Mouse (Mus musculus) lung, embryonic 16.5 days (tissue): Measurements from ENCODE around the gene Hspa1b. TPM values are rescaled to one million over a fixed set of nuclear protein-coding genes. Genes with fewer than 3 reads are reported as not detected.

ENCODE experiments used
- ATAC-seq: fragments of 200-750 bp; cut with Nextera tagmentation; 2 replicates; pipeline ENCODE4 v1.8.0; 2017; ENCODE audit warnings: low read depth, mild to moderate bottlenecking, moderate library complexity
- H3K27ac ChIP-seq: fragments of 300-500 bp; sonication (generic); 2 replicates; pipeline ENCODE4 v1.5.1; 2014; ENCODE audit warnings: mild to moderate bottlenecking, control low read depth, low read length
- H3K27me3 ChIP-seq: fragments of 300-500 bp; sonication (generic); 2 replicates; pipeline ENCODE4 v1.6.1; 2014; ENCODE audit warnings: low read depth, low read length, mixed read lengths; ENCODE audit not compliant: control insufficient read depth, insufficient read depth
- H3K36me3 ChIP-seq: fragments of 300-500 bp; sonication (generic); 2 replicates; pipeline ENCODE4 v1.6.1; 2014; ENCODE audit warnings: low read length; ENCODE audit not compliant: control insufficient read depth, insufficient read depth
- H3K4me1 ChIP-seq: fragments of 300-500 bp; sonication (generic); replicated peaks from 2 replicates; pipeline ENCODE4 v1.6.1; 2014; ENCODE audit warnings: low read length, mixed read lengths; ENCODE audit not compliant: control insufficient read depth, insufficient read depth
- H3K4me2 ChIP-seq: fragments of 300-500 bp; sonication (generic); 2 replicates; pipeline ENCODE4 v1.6.1; 2014; ENCODE audit warnings: low read depth, low read length, control low read depth
- H3K4me3 ChIP-seq: fragments of 300-500 bp; sonication (generic); 2 replicates; pipeline ENCODE4 v1.5.1; 2014; ENCODE audit warnings: mild to moderate bottlenecking, low read length, control low read depth
- H3K9ac ChIP-seq: fragments of 300-500 bp; sonication (generic); 2 replicates; pipeline ENCODE4 v1.6.1; 2014; ENCODE audit warnings: low read length, control low read depth
- H3K9me3 ChIP-seq: fragments of 300-500 bp; sonication (generic); 2 replicates; pipeline ENCODE4 v1.6.1; 2016; ENCODE audit warnings: low read length; ENCODE audit not compliant: control insufficient read depth
- WGBS: fragments of 180-500 bp; shearing (Covaris S2); extraction: QIAGEN DNeasy Blood & Tissue Kit; methylation state at CpG from one replicate; pipeline ENCODE4 v1.1.7; 2014; 5-methylcytosine and 5-hydroxymethylcytosine counted together
- polyA plus RNA-seq: library from polyadenylated mRNA; unstranded; fragments of >200 nt; fragmentation: Nextera tagmentation; extraction: Ambion mirVana; gene quantifications from 2 replicates; pipeline ENCODE4 v1.2.1, GENCODE M21; 2015

The Hspa1b gene
- polyA plus RNA-seq, 1 experiment from 2014 or later: 0.10 TPM

DNA sequence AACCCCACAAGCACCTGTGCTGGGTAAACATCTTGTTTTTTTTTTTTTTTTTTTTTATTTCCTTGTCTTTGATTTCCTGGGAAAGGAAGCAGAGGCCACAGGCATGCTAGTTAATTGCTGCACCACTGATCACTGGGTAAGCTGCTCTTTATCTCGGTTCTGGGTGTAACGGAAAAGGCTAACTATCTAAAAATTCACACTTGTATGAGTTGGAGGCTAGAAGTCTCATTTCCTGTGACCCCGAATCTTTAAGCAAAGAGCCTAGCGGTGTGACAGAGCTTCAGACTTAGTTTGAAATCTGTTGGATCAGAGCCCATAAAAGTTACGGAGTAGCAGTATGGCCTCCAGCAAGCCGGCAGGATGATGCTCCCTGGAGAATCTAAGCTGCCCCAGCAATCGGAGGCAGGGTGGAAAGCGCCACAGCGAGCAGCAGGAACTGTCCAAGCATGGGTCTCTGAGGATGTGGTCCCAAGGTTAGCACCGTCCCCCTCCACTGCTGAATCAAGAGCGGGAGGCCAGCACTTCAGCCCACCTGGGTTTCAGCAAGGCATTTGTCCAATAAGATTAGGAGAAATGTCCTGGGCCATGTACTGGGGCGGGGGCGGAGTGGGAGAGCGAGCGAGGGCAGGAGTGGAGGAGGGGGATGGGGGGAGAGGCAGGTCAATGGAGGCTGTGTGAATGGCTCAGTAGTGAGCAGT is 17.5 kb downstream of the Hspa1b start:
- H3K9ac ChIP-seq: peak overlapping the region; percentile 54
- H3K9me3 ChIP-seq: no peaks in the 10 kb centered on the region
- H3K27me3 ChIP-seq: no peaks in the 10 kb centered on the region
- peaks cover 5% of the 10 kb centered on the region for H3K4me1 ChIP-seq
- no peaks in the 10 kb centered on the region for H3K36me3 ChIP-seq
- peak overlapping the region; percentile 22 for H3K4me3 ChIP-seq
- 4% methylated on average over 15 of the region's 15 CpGs for WGBS
- ATAC-seq: peak; percentile 62
- no peak overlapping the region; the same call in 1 of the 2 replicates for H3K27ac ChIP-seq
- H3K4me2 ChIP-seq: peak overlapping the region; percentile 55

GRCm38 (mm10) chr17:34937960-34938505 is 21.0 kb downstream of the Hspa1b start:
- H3K9me3 ChIP-seq: no peaks in the 10 kb centered on the region
- H3K27me3 ChIP-seq: no peaks in the 10 kb centered on the region
- ATAC-seq: no peak
- H3K36me3 ChIP-seq: no peaks in the 10 kb centered on the region
- no peak overlapping the region for H3K27ac ChIP-seq
- no peak overlapping the region for H3K4me3 ChIP-seq
- no peak overlapping the region for H3K4me2 ChIP-seq
- no peak overlapping the region for H3K9ac ChIP-seq
- 79% methylated on average over 6 of the region's 6 CpGs for WGBS
- peaks cover 5% of the 10 kb centered on the region for H3K4me1 ChIP-seq

DNA sequence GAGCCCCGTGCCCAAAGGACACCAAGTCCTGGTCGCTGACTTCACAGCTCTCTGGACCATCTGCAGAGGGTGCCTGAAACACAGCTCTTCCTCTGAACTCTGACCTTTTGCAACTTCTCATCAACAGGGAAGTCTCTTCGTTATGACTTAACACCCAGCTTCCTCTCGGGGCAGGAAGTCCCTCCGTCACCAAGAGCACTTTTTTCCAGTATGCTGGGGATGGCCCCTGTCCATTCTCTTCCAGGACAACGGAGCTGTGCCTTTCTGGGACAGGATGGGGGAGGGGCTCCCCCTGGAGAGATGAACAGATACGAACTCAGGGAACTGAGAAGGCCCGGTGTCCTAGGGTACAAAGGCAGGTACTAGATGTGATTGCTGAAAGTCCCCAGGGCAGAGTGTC is 24.2 kb downstream of the Hspa1b start:
- H3K27ac ChIP-seq: no peak overlapping the region
- no peak overlapping the region for H3K9ac ChIP-seq
- no peaks in the 10 kb centered on the region for H3K36me3 ChIP-seq
- no peak overlapping the region for H3K4me2 ChIP-seq
- 37% methylated on average over 8 of the region's 8 CpGs for WGBS
- H3K27me3 ChIP-seq: no peaks in the 10 kb centered on the region
- no peaks in the 10 kb centered on the region for H3K9me3 ChIP-seq
- ATAC-seq: no peak
- peaks cover 7% of the 10 kb centered on the region for H3K4me1 ChIP-seq
- H3K4me3 ChIP-seq: no peak overlapping the region

- peaks cover 7% of the 10 kb centered on the region for H3K4me1 ChIP-seq
- H3K4me2 ChIP-seq: no peak overlapping the region
- no peak overlapping the region for H3K4me3 ChIP-seq
- no peaks in the 10 kb centered on the region for H3K36me3 ChIP-seq
- no peak for ATAC-seq
- H3K27me3 ChIP-seq: no peaks in the 10 kb centered on the region
- H3K9ac ChIP-seq: no peak overlapping the region
- no peak overlapping the region for H3K27ac ChIP-seq
- 76% methylated on average over 24 of the region's 24 CpGs for WGBS
- no peaks in the 10 kb centered on the region for H3K9me3 ChIP-seq
Measured at GRCm38 (mm10) chr17:34934031-34934430, 25.0 kb downstream of the Hspa1b start.

- no peak for ATAC-seq
- Histone ChIP-seq H3K4me3 (peak overlapping the region; percentile 64), H3K9ac (peak overlapping the region; percentile 71), H3K36me3 (no peaks in the 10 kb centered on the region), H3K4me1 (peaks cover 10% of the 10 kb centered on the region), H3K27me3 (no peaks in the 10 kb centered on the region), H3K9me3 (no peaks in the 10 kb centered on the region), H3K27ac (no peak overlapping the region), H3K4me2 (peak overlapping the region; percentile 80)
- WGBS: 57% methylated on average over 8 of the region's 8 CpGs
Measured at GRCm38 (mm10) chr17:34932287-34932686, 26.8 kb downstream of the Hspa1b start.

DNA sequence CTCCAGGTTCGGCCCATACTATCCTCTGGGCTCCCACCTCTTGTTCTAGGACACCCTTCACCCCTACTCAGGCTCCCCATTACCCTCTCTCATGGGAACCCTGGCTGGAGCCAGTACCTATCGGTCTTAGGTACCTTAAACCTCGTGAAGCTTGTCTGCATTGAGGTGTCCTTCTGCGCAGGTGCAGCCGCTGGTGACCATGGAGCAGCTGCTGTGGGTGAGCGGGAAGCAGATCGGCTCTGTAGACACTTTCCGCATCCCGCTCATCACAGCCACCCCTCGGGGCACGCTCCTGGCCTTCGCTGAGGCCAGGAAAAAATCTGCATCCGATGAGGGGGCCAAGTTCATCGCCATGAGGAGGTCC is 27.3 kb downstream of the Hspa1b start:
- H3K9me3 ChIP-seq: no peaks in the 10 kb centered on the region
- H3K9ac ChIP-seq: peak overlapping the region; percentile 71
- no peaks in the 10 kb centered on the region for H3K27me3 ChIP-seq
- WGBS: 11% methylated on average over 14 of the region's 14 CpGs
- peaks cover 10% of the 10 kb centered on the region for H3K4me1 ChIP-seq
- H3K27ac ChIP-seq: no peak overlapping the region
- peak; percentile 6; the same call in 1 of the 2 replicates for ATAC-seq
- peak overlapping the region; percentile 80 for H3K4me2 ChIP-seq
- H3K36me3 ChIP-seq: no peaks in the 10 kb centered on the region
- peak overlapping the region; percentile 64 for H3K4me3 ChIP-seq

DNA sequence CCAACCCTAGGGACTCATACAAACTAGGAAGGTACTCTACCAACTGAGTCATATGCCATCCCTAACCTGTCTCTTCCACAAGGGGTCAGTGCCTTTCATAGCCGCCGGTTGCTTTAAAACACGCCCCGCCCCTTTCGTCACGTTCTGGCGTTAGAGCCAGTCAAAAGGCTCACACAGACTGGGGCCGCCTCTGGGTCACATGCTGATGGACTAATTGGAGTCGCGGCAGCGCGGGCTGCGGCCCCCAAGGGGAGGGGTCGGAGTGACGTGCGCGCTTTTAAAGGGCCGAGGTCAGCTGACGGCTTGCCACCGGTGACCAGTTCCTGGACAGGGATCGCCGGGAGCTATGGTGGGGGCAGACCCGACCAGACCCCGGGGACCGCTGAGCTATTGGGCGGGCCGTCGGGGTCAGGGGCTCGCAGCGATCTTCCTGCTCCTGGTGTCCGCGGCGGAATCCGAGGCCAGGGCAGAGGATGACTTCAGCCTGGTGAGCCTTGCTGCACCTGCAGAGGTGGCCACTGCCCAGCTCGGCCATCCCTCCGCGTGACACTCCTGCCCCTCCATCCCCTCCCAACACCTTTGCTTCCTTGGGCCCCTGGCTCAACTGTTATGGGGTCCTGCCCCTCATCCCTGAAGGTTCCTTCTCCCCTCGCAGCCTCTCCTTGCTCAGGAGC is 27.8 kb downstream of the Hspa1b start, which contains the start of gene Neu1:
Neu1 (plus strand) TSS at position 193 of the 674 bp plus-strand sequence.
- peak; percentile 98 for ATAC-seq
- Histone ChIP-seq H3K4me2 (peak within 1 kb of the TSS; percentile 80), H3K4me1 (peaks cover 10% of the 10 kb centered on the region), H3K27ac (no peak within 1 kb of the TSS), H3K36me3 (no peaks in the 10 kb centered on the region), H3K9me3 (no peaks in the 10 kb centered on the region), H3K27me3 (no peaks in the 10 kb centered on the region), H3K9ac (peak within 1 kb of the TSS; percentile 71), H3K4me3 (peak within 1 kb of the TSS; percentile 64)
- WGBS: under 1% methylated on average over 38 of the region's 38 CpGs

DNA sequence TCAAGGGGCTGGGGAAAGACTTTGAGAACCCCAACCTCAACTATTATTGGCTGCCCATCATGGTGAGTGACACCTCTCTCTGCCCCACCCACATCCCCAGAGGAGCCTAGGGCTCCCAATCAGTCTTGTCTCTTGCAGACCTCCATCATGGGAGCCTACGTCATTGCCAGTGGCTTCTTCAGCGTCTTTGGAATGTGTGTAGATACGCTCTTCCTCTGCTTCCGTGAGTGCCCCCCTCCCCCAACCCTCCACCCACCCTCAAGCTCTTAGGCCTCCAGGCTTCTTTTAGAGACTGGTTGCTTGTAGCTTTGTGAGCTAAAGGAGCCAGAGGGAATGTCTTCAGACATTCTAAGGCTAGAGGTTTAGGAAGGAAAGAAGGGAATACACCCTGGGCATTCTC is 30.2 kb downstream of the Hspa1b start:
- no peak overlapping the region for H3K27ac ChIP-seq
- H3K36me3 ChIP-seq: no peaks in the 10 kb centered on the region
- H3K4me1 ChIP-seq: peaks cover 10% of the 10 kb centered on the region
- no peak overlapping the region for H3K4me3 ChIP-seq
- 23% methylated on average over 4 of the region's 4 CpGs for WGBS
- no peaks in the 10 kb centered on the region for H3K9me3 ChIP-seq
- H3K4me2 ChIP-seq: no peak overlapping the region
- ATAC-seq: no peak
- H3K9ac ChIP-seq: no peak overlapping the region
- no peaks in the 10 kb centered on the region for H3K27me3 ChIP-seq

- Histone ChIP-seq H3K4me3 (no peak overlapping the region), H3K4me1 (peaks cover 10% of the 10 kb centered on the region), H3K4me2 (peak overlapping the region; percentile 22; the same call in 1 of the 2 replicates), H3K36me3 (no peaks in the 10 kb centered on the region), H3K9me3 (no peaks in the 10 kb centered on the region), H3K27ac (peak overlapping the region; percentile 32), H3K27me3 (no peaks in the 10 kb centered on the region), H3K9ac (peak overlapping the region; percentile 51; the same call in 1 of the 2 replicates)
- 58% methylated on average over 18 of the region's 18 CpGs for WGBS
- no peak for ATAC-seq
Measured at GRCm38 (mm10) chr17:34927306-34928019, 31.6 kb downstream of the Hspa1b start.
